Mouse (Mus musculus) ES-CJ7 (cell line): ENCODE measurements at regions not wholly inside any gene's neighbourhood (a gene's known extent, or its start where the extent isn't known, plus 50 kb on each side); places are given as distances from the start of the nearest gene placed in this dataset.

Source experiments
- DNase-seq: peaks from one replicate; pipeline ENCODE4 v3.0.0; 2011; ENCODE audit warnings: low read depth, low spot score

DNA sequence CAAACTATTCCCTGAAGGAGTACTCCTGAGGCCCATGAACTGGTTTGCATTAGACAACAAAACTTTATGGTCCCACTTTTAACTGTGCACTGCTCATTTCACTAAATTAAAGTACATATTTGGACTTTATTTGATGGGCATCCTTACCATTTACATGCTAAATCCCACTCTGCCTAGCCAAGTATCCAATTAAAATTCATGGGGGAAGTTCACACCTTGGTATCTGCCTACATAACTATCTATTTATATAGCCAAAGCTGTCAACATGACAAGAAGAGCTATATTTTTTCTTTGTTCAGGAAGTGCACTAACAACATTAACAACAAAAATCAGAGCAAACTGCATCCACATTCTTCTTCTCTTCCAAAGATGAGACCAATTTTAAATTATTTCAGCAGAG is 317.7 kb upstream of the Nwd2 start:
- no peak for DNase-seq

DNA sequence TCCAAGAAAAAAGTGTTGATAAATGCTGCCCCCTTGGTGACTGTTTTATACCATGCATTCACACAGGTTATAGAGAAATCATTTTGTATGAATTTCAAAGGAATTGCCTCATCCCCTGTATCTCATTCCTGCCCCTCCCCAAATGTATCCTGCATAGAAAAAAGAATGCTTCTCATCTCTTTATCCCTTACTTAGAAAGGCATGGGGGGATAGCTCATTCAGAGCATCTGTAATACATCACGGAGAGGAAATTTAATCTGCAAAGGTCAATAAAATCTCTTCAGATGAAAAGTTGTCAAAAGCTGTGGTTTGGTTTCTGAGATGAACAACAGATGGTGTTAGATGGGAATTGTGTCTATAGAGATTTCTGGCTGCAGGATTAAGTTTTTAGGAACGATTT is 297.8 kb upstream of the Nwd2 start:
- DNase-seq = no peak

DNA sequence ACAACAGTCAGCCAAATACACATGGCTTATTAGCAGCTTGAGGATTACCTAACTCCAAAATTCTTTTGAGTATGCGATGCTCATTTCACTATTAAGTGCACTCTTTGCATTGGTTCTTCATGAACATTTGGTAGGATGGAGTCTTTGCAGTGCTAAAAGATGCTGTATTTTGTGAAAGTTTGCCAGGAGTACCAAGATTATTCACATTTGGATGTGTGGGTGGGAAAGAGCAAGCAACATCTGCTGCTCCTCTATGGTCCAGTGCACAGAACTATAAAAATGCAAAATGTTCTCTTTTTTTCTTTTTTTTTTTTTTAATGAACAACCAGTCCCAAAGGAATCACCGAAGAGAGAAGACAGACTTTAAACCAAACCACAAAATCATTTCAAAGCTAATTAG is 256.9 kb upstream of the Nwd2 start:
- no peak for DNase-seq

DNA sequence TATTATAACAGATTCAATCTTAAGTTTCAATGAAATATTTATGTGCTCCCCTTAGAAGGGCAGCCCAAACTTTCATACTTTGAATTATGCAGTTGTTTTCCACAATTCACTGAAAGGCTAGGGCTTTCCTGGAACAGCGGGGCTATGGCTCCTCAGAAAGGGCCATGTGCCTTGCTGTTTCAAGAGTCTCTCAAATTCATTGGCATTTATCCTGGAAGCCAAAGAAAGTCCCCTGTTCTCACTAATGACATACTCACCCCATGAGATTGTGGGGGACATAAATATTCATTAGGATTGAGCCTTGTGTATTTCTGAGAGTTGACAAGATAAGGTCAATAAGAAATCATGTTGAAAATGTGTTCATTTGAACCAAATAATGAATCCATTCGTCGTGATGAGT is 250.9 kb upstream of the Nwd2 start:
- DNase-seq = no peak

DNA sequence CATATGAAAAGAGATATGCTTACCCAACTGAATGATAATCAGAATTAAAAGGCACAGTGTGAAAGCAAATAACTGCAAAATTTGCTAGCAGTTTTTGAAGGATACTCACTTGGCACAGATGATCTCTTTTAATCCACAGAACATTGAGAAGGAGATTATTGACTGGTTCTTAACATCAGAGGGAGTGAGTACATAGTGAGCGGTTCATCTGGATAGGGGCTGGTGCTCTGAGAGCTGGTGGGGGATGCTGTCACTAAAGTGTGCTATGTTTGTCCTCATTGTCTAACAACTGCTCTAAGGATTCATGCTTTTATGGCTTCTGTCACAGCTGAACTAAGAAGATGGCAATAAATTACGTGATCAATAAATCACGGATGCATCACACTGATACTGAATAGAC is 218.7 kb upstream of the Nwd2 start:
- no peak for DNase-seq

DNA sequence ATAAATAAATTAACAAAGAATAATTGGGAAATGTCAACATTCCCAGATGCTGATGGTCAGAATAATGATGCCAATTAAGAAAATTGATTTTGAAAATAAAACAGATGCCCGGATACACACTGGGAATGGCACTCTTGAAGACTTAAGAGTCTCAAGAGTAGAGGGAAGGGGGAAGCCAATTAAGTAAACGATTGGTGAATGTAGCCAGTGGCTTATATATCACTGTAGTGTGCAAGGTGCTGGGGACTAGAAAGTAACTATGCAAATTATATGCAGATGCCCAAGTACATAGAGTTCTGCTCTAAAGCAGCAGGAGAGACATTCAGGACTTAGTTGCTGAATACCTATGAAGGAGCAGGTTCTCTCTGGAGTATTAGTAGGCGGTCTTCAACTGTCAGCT is 204.5 kb upstream of the Nwd2 start:
- no peak for DNase-seq

DNA sequence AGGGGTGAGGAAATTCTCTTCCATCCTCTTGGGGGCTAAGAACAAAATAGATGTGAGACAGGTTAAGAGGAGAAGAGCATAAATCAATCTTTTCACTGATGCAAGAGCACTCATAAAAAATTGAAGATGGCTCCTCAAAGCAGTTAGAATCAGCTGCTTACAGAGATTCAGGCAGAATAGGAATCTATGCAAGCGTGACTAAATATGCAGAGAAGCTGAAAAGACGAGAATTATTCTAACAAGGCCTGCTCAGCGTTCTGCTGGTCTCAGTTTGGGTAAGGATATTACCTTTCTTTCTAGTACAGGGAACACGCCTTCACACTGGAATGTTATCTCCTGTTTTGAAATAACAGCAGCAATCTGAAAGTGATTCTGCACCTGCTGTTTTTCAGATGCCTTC is 203.7 kb upstream of the Nwd2 start:
- DNase-seq = no peak

DNA sequence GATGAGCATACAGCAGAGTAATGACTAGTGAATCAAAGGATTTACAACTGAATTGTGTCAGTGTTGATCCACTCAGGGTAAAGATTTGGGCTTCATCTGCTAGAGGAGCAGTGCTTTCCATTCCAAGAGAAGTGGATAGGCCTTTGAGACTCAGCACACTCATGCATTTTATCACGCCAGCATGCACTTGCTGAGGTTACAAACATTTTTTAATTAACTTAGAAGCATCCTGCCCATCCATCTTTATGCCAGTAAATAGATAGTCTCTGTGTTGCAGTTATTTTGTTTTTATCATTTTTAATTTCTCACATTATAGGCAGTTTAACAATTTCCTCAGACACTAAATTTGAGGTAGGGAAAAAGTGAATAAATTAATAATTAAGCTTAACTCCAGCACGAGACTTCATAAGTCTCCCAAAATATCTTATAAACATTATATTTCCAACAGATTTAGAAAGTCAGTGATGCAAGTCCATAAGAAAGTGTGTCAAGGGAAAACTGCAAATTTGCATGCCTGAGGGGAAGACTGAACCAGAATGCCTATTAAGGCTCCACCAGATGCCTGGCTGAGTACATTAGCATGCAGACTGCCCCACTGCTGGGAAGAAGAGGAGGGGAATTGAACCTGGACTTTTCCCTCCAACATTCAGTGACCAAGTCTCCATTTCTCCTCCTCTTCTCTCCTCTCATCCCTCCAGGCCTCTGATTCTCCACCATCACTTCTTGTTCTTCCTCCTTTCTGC is 180.2 kb upstream of the Nwd2 start:
- DNase-seq = no peak

DNA sequence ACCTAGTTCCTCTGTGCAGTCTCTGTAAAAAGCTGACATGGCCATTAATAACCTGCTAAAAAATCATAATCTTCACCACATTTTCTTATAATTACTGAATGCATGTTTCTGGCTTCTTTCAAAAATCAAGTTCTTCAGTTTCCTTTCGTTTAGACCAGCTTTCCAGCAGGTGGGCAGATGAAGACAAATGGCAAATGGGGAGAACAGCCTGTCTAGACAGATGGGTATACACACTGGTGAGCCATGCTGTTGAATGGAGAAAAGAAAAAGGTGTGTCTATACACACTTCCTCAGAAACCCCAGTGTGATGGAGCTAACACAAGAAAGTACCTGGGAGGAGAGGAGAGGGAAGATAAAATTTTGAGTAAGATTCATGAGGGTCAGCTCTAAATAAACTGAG is 179.2 kb upstream of the Nwd2 start:
- no peak for DNase-seq

DNA sequence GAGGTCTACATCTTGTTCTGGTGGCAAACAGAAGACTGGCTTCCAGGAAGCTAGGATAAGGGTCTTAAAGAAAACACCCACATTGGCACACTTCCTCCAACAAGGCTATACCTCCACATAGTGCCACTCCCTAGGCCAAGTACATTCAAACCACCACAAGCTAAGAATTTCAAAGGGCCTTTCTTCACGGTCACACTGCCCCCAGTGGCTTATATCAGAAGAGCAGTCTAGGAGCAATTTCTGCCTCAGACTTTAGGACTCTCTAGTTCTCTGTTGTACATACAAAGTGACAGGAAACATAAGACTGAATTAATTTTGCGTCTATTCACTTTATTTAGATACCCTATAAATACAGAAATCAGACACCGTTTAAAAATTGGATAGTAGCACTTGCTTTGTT is 175.7 kb upstream of the Nwd2 start:
- DNase-seq = peak; percentile 18

DNA sequence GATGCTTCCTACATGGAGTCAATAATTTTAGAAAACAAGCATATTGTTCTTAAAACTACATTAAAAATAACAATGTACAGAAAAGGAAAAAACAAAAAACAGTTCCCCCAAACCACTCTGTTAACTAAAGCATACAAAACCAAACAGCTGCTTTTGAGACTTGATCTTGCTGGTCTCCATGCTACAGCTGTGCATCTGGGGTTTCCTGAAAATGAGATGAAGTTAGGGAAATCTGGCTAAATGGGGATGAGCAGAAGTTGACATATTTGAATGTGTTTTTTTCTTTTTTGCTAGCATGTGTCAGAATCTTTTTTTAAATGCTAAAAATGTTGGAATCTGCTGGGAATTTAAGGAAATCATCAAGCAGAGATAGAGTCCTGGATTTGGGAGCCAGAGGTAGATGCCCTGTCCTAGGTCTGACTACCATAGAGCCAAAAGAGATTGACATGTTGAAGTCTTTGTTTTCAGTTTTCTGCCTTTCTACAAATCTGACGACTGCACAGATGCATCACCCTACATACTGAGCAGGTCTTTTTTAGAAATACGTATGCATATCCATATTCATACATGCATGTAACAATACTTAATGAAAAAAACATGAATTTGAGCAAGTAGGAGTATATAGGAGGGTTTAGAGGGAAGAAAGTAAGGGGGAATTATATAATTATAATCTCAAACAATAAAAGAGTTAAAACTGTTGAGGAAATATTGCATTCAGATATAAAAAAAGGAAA is 172.5 kb upstream of the Nwd2 start:
- no peak for DNase-seq

DNA sequence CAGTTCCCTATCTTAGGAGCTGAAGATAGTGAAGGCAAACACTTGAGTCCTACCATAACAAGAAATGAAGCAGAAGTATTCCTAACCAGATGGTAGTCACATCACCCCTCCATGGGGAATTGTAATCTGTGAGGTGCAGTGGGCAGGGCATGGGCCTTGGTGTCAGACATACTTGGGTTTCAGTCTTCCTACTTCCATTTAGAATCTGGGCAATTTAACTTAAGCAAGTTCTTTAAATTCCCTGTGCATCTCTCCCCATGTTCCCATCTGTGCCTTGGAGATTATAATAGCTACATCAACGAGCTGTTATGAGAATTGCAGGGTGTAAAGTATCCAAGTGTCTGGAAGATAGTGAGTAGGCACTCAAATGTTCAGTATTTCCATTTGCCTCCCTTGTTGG is 149.9 kb upstream of the Nwd2 start:
- no peak for DNase-seq

DNA sequence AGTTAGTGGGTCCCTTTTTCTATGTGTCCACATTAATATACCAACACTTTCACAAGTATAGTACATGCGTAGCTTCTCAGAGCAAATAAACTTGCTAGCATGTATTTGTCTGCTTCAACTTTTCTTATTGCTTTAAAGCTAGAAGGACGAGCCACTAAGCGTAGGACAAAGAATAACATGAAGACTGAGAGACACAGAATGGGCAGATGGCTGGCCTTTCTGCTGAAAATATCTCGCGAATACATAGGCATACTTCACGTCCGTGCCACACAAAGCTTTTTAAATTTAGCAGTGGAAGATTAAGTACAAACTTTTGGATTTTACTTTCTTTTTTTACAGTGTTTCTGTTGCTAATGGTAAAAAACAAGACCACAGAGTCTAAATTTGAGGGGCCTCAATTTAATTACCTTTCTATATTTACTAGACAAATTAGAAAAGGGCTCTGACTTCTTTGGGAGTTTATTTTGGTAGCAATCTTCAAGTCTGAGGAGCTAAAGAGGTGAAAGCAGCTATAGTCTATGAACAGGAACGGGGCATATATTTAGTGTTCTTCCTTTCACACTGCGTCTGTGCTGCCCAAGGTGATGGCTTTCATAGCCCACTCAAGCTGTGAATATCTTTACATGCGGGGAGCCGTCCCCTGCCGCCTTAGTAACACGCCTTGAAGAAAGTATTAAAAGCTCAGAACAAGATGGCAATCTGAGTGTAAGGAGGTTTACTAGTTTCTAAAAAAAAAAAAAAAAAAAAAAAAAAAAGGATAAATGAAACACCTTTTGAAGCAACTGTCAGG is 145.7 kb upstream of the Nwd2 start:
- no peak for DNase-seq

DNA sequence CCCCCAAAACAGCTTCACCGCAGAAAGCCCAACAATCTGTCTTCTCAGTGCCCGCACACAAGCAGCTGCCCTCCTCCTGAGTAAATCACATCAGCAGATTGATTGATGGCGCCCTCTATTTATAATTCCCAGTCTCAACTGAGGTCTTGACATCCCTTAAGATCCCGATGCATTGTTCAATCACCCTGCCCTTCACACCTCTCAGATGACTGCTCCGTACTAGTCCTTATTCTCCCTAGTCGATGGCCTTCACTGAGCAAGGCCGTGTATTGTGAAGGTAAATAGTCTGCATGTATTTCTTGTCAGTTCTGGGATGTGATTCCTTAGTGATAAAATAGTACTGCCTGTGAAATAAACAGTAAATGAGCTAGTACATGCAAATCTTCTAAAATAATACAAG is 114.7 kb upstream of the Nwd2 start:
- peak; percentile 48 for DNase-seq

DNA sequence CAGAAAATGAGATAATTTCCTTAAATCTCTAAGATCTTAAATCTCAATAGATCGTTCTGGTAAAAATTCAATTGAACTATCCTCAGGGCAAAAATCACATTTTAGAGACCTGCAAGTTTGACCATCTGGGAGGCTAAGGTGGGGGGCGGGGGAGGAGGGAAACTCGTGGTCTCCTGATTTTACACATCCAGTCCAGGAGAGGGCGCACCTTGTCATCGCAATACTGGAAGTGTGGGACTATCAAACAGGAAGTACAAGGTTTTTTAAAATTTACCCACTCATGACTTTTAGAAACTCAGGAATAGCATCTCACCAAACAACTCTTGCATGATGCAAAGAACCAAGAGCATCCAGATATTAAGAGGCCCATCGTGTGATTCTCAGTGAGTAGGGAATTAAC is 108.4 kb upstream of the Nwd2 start:
- DNase-seq = peak; percentile 38

DNA sequence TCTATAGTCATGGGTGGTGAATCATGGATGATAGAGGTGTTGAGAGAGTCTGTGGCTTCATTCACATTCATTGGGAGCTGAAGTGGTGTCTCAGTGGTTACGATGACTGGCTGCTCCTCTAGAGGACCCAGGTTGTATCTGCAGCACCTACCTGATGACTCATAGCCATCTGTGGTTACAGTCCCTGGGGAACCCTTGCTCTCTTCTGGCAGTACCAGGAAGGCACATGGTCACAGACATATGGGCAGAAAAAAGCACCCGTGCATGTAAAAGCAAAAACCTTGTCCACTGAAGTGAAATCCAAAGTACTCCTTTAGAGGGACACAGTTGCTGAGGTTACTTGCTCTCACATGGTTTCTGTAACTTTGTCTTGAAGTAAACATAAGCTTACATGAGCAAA is 103.4 kb upstream of the Nwd2 start:
- DNase-seq = no peak

DNA sequence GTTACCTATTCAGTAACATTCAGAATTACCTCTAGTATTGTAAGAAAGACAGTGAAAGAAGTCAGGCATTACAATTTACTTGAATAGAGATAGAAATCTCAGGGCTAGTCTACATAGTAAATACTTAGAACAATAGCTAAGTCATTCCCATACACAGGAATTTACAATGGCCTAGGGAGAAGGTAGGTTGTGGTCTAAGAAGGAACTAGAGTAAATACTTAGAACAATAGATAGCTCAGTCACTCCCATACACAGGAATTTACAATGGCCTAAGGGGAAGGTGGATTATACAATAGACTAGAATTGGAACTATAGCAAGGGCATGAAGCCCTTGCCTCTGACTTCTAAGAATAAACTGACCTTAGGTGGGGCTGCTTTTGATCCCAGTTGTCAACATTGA is 83.0 kb upstream of the Nwd2 start:
- peak; percentile 70 for DNase-seq

DNA sequence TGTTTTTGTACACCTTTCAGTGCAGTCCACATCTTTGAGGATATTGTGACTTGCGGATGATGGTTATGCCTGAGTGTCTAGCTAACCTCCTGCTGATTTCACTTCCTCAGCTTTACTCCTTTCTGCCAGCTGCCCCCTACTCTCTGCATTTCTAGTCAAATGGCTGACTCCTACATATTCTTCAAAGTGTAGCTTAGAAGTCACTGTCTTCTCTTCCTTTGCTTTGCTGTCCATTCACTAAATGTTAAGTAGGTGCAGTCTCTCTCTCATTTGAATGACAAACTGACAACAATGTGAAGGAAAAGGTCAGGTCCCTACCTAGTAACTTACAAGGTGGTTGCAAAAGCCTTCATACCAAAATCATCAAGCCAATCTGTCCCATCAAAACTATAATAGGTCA is 73.5 kb upstream of the Nwd2 start:
- DNase-seq = peak; percentile 71

DNA sequence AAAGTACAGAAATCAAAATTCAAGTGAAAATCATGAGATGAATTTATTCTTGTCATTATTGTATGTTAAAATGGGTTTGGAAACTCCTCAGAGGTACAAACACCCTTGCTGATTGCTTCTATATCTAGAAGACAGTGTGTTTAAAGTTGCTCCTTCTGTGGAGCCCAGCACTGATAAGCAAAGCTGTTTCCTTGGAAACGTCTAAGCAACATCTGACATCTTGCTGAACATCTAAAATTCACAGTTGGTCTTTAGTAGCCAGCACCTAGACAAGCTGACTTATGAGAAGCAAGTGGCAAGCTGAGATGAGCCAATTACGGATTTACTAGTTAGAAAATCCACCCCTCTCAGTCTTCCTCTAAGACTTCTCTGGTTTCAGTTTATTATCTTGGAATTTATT is 69.5 kb upstream of the Nwd2 start:
- DNase-seq = no peak

DNA sequence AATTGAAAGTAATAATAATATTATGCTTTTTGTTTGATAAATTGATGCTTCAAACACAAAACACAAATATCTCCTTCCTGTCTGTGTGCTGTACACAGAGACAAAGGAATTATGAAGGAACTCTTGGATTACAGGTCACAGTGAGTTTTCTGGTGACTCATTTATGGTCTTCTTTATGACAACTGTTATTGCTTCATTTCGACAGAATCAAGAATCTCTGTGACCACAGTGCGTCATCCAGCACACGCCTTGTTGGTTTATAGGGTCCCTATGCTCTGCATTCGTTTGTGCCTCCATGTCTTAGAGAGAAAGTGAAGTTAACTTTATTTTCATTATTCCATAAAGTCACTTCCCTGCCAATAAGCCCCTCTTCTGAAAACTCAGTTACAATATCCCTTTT is 61.9 kb upstream of the Nwd2 start:
- DNase-seq = no peak

DNA sequence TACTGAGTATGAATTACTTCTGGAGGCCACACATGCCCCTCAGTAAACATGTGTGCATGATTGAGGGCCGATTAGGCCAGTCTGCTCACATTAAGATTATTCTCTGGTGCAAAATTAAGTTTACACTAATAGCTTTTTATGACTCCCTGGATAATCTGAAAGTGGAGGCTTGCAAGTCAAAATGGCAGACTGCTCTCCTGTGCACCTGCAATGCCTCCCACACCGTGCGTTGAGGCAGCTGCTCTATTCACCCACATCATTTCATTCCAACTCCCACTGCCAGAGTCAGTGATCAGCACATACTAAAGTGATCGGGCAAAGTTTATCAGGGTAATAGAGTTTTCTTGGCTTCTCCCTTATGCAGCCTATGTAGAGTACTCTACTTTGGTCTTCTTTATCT is 61.0 kb upstream of the Nwd2 start:
- DNase-seq = no peak
